Mouse (Mus musculus): ENCODE data around the gene Pex5. TPM values are rescaled to one million over a fixed set of nuclear protein-coding genes. Genes with fewer than 3 reads are reported as not detected.

The Pex5 gene
- total RNA-seq, 2 experiments from 2014 or later = 16.2 to 34.9 TPM

DNA sequence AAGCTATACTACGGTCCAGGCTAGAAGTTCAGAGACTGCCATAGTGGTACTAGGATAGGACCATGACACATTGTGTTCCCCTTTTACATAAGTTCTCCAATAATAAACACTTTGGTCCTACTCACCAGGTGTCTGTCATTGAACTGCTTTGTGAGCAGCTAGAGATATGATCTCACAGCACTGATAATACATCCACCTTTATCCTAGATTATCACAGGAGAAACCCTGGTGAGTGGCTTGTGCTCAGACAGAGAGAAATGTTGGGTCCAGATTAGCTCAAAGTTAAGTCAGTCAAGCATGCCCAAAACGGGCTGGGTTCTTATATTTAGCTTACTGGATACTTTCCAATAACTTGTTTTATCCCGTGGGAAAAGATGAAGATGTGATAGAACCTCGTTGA, 40.2 kb downstream of the Pex5 start:
- ATAC-seq (replicated peaks; ENCODE audit: poor library complexity, severe bottlenecking) = no peak

- ATAC-seq (replicated peaks; ENCODE audit: poor library complexity, severe bottlenecking) = peak; percentile 57
These were observed 41.2 kb downstream of the Pex5 start for GRCm38 (mm10) chr6:124373584-124374206.

GRCm38 (mm10) chr6:124364328-124364727, 50.5 kb downstream of the Pex5 start:
- no peak for ATAC-seq (replicated peaks; ENCODE audit: poor library complexity, severe bottlenecking)

DNA sequence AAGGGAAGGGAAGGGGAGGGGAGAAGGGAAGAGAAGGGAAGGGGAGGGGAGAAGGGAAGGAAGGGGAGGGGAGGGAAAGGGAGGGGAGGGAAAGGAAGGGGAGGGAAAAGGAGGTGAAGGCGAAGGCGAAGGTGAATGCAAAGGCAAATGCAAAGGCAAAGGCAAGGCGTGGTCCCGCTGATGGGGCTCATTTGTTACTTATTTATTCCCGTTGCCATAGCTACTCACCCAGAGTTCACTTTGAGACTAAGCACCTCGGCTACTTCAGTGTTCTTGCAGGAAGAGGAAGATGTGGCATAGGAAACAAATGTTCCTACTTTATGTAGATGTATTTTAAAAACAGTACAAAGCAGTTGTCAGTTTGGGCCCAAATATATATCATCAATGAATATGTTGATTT, 54.3 kb downstream of the Pex5 start:
- 0 out of 2 replicates have a peak, but pooled peaks have one; percentile 34 for ATAC-seq (replicated peaks; ENCODE audit: poor library complexity, severe bottlenecking)

GRCm38 (mm10) chr6:124358953-124359352, 55.9 kb downstream of the Pex5 start:
- ATAC-seq (replicated peaks; ENCODE audit: poor library complexity, severe bottlenecking) = peak; percentile 82

DNA sequence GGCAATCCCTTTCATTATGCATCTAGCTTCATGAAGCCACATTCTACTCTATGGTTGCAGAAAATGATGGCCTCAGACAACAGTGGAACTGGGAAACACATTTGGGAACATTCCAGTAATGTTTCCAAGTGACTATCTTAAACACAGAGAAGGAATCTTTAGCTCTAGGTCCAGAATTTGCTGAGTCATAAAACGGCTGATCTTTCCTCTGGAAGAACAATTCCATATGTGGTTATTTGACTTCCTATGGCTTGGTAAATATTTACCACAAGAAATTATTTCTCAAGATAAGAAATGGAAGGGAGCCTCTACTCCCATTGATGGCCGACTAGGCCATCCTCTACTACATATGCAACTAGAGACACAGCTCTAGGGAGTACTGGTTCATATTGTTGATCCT, 61.6 kb downstream of the Pex5 start:
- peak; percentile 48 for ATAC-seq (replicated peaks; ENCODE audit: poor library complexity, severe bottlenecking)

Other genes with a start within 250 kb of the Pex5 start
- not detected in 2 replicates for gene Vmn2r27, start 183.2 kb downstream of the Pex5 start, total RNA-seq (2014; fragmentation: Nextera tagmentation)
- gene Vmn2r27, start 183.2 kb downstream of the Pex5 start, total RNA-seq (2017) = not detected in 2 replicates
- 1.2 and 2.9 TPM in 2 replicates for gene Cd163, start 110.4 kb downstream of the Pex5 start, total RNA-seq (2014; fragmentation: Nextera tagmentation)
- 2.3 and 2.4 TPM in 2 replicates for gene Cd163, start 110.4 kb downstream of the Pex5 start, total RNA-seq (2017)
- 7.5 and 17.8 TPM in 2 replicates for gene Clstn3, start 49.7 kb upstream of the Pex5 start, total RNA-seq (2014; fragmentation: Nextera tagmentation)
- gene Clstn3, start 49.7 kb upstream of the Pex5 start, total RNA-seq (2017) = 8.6 and 11.6 TPM in 2 replicates
- 6.8 and 7.0 TPM in 2 replicates for gene C1rl, start 78.0 kb upstream of the Pex5 start, total RNA-seq (2014; fragmentation: Nextera tagmentation)
- 5.9 and 8.6 TPM in 2 replicates for gene C1rl, start 78.0 kb upstream of the Pex5 start, total RNA-seq (2017)
- 3.5 and 7.7 TPM in 2 replicates for gene C1ra, start 97.3 kb upstream of the Pex5 start, total RNA-seq (2014; fragmentation: Nextera tagmentation)
- gene C1ra, start 97.3 kb upstream of the Pex5 start, total RNA-seq (2017) = 4.9 and 5.5 TPM in 2 replicates
- not detected in 2 replicates for gene C1s1, start 127.3 kb upstream of the Pex5 start, total RNA-seq (2014; fragmentation: Nextera tagmentation)
- 0.13 TPM in 1 of 2 replicates, not detected in the other for gene C1s1, start 127.3 kb upstream of the Pex5 start, total RNA-seq (2017)
- not detected in 2 replicates for gene C1rb, start 155.2 kb upstream of the Pex5 start, total RNA-seq (2014; fragmentation: Nextera tagmentation)
- gene C1rb, start 155.2 kb upstream of the Pex5 start, total RNA-seq (2017) = not detected in 2 replicates
- not detected in 2 replicates for gene C1s2, start 221.0 kb upstream of the Pex5 start, total RNA-seq (2014; fragmentation: Nextera tagmentation)
- not detected in 2 replicates for gene C1s2, start 221.0 kb upstream of the Pex5 start, total RNA-seq (2017)
- 38.3 and 52.1 TPM in 2 replicates for gene Lpcat3, start 248.0 kb upstream of the Pex5 start, total RNA-seq (2014; fragmentation: Nextera tagmentation)
- gene Lpcat3, start 248.0 kb upstream of the Pex5 start, total RNA-seq (2017) = 23.1 and 29.3 TPM in 2 replicates

Data from granulocyte monocyte progenitor cell, adult 5-6 weeks (primary cell).